Mouse (Mus musculus): ENCODE results near the gene Olfr109. TPM values are rescaled to one million over a fixed set of nuclear protein-coding genes. Genes with fewer than 3 reads are reported as not detected.

The Olfr109 gene
- not detected in 2 replicates for polyA plus RNA-seq (2015; fragmentation: Nextera tagmentation; extraction: Ambion mirVana)

DNA sequence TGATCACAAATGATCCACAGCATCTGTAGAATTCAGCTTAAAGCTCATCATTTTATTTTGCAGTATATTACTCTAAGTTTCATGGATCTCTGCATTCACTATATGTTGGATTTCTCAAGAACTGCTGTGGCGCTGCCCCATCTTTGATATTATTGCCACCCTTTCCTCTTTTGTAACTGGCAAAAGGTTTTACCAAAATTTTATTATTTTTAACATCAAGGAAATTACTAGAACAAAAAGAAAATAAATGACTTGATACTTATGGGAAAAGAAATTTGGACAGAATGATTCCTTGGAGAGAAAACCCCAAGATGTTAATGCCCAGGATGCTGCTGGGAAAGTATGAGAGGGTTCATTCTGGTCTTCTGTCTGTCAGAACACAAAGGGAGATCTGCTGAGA, at the start of gene Olfr109:
TSS of gene Olfr109 (plus strand) at position 301 of the 400 bp plus-strand sequence.
- no peak within 1 kb of the TSS for H3K4me3 ChIP-seq
- WGBS: 60% methylated on average over 1 of the region's 1 CpGs
- no peak for ATAC-seq (ENCODE audit: extremely low read depth, insufficient number of reproducible peaks, low FRiP score, low TSS enrichment)
- no peak within 1 kb of the TSS for H3K4me2 ChIP-seq
- H3K36me3 ChIP-seq: no peaks in the 10 kb centered on the region
- H3K9ac ChIP-seq: no peak within 1 kb of the TSS
- H3K9me3 ChIP-seq: no peaks in the 10 kb centered on the region
- H3K4me1 ChIP-seq: no peaks in the 10 kb centered on the region
- no peak within 1 kb of the TSS for H3K27ac ChIP-seq (replicated peaks)
- H3K27me3 ChIP-seq (replicated peaks): no peaks in the 10 kb centered on the region

DNA sequence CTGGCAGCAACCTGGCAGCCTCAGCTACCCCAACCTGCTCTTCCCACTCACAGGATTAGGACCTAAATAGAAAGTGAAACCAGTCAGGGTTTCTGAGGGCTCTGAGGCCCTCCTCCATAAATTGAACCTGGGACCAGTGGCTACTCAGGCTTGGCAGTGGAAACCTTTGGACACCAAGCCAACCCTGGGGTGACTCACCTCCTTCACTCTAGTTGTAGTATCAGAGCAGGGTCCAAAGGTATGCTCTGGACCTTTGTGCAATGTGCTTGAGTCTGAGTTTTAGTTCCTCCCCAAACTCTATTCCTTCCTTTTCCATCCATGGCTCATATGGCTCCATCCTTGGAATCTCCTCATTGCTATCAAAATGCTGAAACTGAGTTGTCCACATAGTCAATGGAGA, 45.3 kb upstream of the Olfr109 start:
- Histone ChIP-seq H3K27me3 (replicated peaks) (no peaks in the 10 kb centered on the region), H3K9ac (no peak overlapping the region), H3K36me3 (no peaks in the 10 kb centered on the region), H3K4me1 (no peaks in the 10 kb centered on the region), H3K27ac (replicated peaks) (no peak overlapping the region), H3K4me3 (no peak overlapping the region), H3K9me3 (peaks cover 10% of the 10 kb centered on the region; the same call in 1 of the 2 replicates), H3K4me2 (no peak overlapping the region)
- ATAC-seq (ENCODE audit: extremely low read depth, insufficient number of reproducible peaks, low FRiP score, low TSS enrichment): no peak

DNA sequence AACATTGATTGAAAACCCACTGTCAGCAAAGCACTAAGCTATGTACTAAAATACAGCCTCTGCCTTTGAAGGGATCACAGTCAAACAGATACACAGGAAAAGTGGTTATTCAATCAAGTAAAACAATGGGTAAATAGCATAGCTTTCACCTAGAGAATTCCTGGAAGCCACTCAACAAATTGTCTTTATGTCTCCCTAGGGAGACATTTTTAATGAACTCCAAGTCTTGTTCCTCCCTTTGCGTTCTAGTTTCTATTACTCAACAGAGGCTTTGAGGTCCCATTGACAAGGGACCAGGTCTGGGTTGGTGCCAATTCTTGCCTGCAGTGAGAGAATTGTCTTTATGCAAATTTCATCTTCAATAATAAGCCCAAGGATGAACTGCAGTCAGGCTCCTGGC, 13.5 kb upstream of the Olfr109 start, which contains the start of gene Olfr108:
TSS of gene Olfr108 (plus strand) at position 301 of the 400 bp plus-strand sequence.
- Histone ChIP-seq H3K4me1 (no peaks in the 10 kb centered on the region), H3K9me3 (peaks cover 6% of the 10 kb centered on the region; the same call in 1 of the 2 replicates), H3K27ac (replicated peaks) (no peak within 1 kb of the TSS), H3K9ac (no peak within 1 kb of the TSS), H3K4me2 (no peak within 1 kb of the TSS), H3K27me3 (replicated peaks) (no peaks in the 10 kb centered on the region), H3K36me3 (no peaks in the 10 kb centered on the region), H3K4me3 (no peak within 1 kb of the TSS)
- 72% methylated on average over 1 of the region's 1 CpGs for WGBS
- ATAC-seq (ENCODE audit: extremely low read depth, insufficient number of reproducible peaks, low FRiP score, low TSS enrichment): no peak

DNA sequence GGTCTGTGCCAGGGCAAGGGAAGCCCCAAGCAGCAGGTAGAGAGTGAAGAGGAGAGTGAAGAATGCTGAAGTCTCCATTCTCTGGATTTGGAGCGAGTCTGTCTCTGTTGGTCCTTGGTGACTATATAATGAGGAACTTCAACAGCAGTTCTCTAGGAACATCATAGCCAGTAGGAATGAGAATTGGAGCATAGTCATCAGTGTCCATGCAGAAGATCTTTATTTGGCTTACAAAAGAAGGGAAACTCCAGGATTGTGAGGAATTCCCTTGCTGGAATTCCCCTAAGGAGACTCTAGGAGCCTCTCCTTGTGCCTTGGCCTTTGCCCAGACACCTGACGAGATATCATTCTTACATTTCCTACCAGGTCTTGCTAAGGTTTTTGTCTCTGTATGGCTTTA, 24.7 kb downstream of the Olfr109 start, which contains the start of gene H2-M2:
TSS of gene H2-M2 (minus strand) at position 101 of the 400 bp plus-strand sequence.
- Histone ChIP-seq H3K4me3 (no peak within 1 kb of the TSS), H3K27me3 (replicated peaks) (no peaks in the 10 kb centered on the region), H3K4me2 (no peak within 1 kb of the TSS), H3K27ac (replicated peaks) (no peak within 1 kb of the TSS), H3K36me3 (no peaks in the 10 kb centered on the region), H3K4me1 (no peaks in the 10 kb centered on the region), H3K9ac (no peak within 1 kb of the TSS), H3K9me3 (no peaks in the 10 kb centered on the region)
- 64% methylated on average over 2 of the region's 2 CpGs for WGBS
- no peak for ATAC-seq (ENCODE audit: extremely low read depth, insufficient number of reproducible peaks, low FRiP score, low TSS enrichment)

DNA sequence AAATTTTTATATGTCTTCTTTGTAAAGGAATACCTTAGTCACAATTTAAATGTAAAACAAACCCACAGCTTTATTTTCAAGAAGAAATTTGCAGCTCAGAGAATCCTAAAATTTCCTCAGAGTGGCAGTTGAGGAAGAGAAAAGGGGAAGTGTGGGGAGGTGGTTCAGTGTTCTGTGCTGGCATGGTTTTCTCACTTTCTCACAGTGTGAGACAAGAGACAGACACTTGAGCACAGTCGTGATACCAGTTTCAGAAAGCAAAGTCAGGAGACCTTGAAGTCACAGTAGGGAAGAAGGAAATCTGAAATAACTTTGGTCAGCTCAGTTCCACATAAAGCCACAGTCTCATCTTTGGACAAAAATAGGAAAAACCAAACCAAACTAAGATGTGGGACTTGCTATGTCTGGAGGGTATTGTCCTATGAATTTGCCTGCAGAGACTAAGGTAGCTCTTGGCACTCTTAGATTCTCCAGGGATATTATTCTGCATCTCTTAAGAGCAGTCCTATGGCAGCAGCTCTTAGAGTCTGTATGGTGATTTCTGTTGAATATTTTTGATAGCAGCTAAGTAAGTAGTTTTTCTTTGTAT, 33.3 kb downstream of the Olfr109 start, which contains the start of gene Olfr110:
TSS of gene Olfr110 (plus strand) at position 539 of the 589 bp plus-strand sequence.
- 28% methylated on average over 1 of the region's 1 CpGs for WGBS
- no peaks in the 10 kb centered on the region for H3K4me1 ChIP-seq
- H3K4me3 ChIP-seq: no peak within 1 kb of the TSS
- no peak within 1 kb of the TSS for H3K27ac ChIP-seq (replicated peaks)
- no peak within 1 kb of the TSS for H3K9ac ChIP-seq
- peaks cover 5% of the 10 kb centered on the region for H3K9me3 ChIP-seq
- no peak for ATAC-seq (ENCODE audit: extremely low read depth, insufficient number of reproducible peaks, low FRiP score, low TSS enrichment)
- H3K4me2 ChIP-seq: no peak within 1 kb of the TSS
- no peaks in the 10 kb centered on the region for H3K27me3 ChIP-seq (replicated peaks)
- H3K36me3 ChIP-seq: no peaks in the 10 kb centered on the region

DNA sequence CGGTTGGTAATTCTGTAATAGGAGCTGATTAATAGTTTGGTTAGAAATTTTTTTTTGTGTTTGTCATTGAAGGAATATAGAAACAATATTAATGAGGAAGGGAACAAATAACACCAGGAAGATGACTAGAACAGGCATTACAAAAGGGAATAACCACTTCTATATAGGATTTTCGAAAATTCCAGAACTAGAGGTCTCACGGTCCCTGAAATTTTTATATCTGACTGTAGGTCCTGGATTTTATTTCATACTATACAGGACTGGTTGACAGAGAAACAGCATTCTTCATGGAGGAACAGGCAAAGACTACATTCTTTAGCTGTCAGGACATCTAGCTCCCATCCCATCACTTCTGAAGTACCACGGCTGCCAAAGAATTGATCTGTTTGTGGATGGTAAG, 49.0 kb downstream of the Olfr109 start, which contains the start of gene Olfr111:
TSS of gene Olfr111 (plus strand) at position 301 of the 400 bp plus-strand sequence.
- no peak within 1 kb of the TSS for H3K4me2 ChIP-seq
- no peaks in the 10 kb centered on the region for H3K36me3 ChIP-seq
- H3K4me1 ChIP-seq: no peaks in the 10 kb centered on the region
- ATAC-seq (ENCODE audit: extremely low read depth, insufficient number of reproducible peaks, low FRiP score, low TSS enrichment): no peak
- no peaks in the 10 kb centered on the region; the same call in 1 of the 2 replicates for H3K9me3 ChIP-seq
- no peak within 1 kb of the TSS for H3K4me3 ChIP-seq
- H3K27ac ChIP-seq (replicated peaks): no peak within 1 kb of the TSS
- WGBS: 82% methylated on average over 4 of the region's 4 CpGs
- no peaks in the 10 kb centered on the region for H3K27me3 ChIP-seq (replicated peaks)
- H3K9ac ChIP-seq: no peak within 1 kb of the TSS

Other genes starting within 250 kb of the Olfr109 start
- gene Olfr95, start 245.8 kb upstream of the Olfr109 start, polyA plus RNA-seq (2015; fragmentation: Nextera tagmentation; extraction: Ambion mirVana): not detected in 2 replicates
- gene Olfr96, start 238.8 kb upstream of the Olfr109 start, polyA plus RNA-seq (2015; fragmentation: Nextera tagmentation; extraction: Ambion mirVana): not detected in 2 replicates
- gene Olfr97, start 221.6 kb upstream of the Olfr109 start, polyA plus RNA-seq (2015; fragmentation: Nextera tagmentation; extraction: Ambion mirVana): not detected in 2 replicates
- not detected in 2 replicates for gene Olfr98, start 195.2 kb upstream of the Olfr109 start, polyA plus RNA-seq (2015; fragmentation: Nextera tagmentation; extraction: Ambion mirVana)
- gene H2-M3, start 188.7 kb upstream of the Olfr109 start, polyA plus RNA-seq (2015; fragmentation: Nextera tagmentation; extraction: Ambion mirVana): 0.80 and 1.0 TPM in 2 replicates
- not detected in 2 replicates for gene Olfr99, start 175.5 kb upstream of the Olfr109 start, polyA plus RNA-seq (2015; fragmentation: Nextera tagmentation; extraction: Ambion mirVana)
- gene Olfr101, start 154.6 kb upstream of the Olfr109 start, polyA plus RNA-seq (2015; fragmentation: Nextera tagmentation; extraction: Ambion mirVana): not detected in 2 replicates
- not detected in 2 replicates for gene Olfr102, start 141.9 kb upstream of the Olfr109 start, polyA plus RNA-seq (2015; fragmentation: Nextera tagmentation; extraction: Ambion mirVana)
- not detected in 2 replicates for gene Olfr103, start 119.2 kb upstream of the Olfr109 start, polyA plus RNA-seq (2015; fragmentation: Nextera tagmentation; extraction: Ambion mirVana)
- not detected in 2 replicates for gene Olfr104-ps, start 99.3 kb upstream of the Olfr109 start, polyA plus RNA-seq (2015; fragmentation: Nextera tagmentation; extraction: Ambion mirVana)
- not detected in 2 replicates for gene Olfr105-ps, start 79.9 kb upstream of the Olfr109 start, polyA plus RNA-seq (2015; fragmentation: Nextera tagmentation; extraction: Ambion mirVana)
- gene Olfr106-ps, start 68.5 kb upstream of the Olfr109 start, polyA plus RNA-seq (2015; fragmentation: Nextera tagmentation; extraction: Ambion mirVana): not detected in 2 replicates
- gene Olfr107, start 59.7 kb upstream of the Olfr109 start, polyA plus RNA-seq (2015; fragmentation: Nextera tagmentation; extraction: Ambion mirVana): not detected in 2 replicates
- gene Olfr108, start 13.4 kb upstream of the Olfr109 start, polyA plus RNA-seq (2015; fragmentation: Nextera tagmentation; extraction: Ambion mirVana): not detected in 2 replicates
- gene H2-M2, start 24.6 kb downstream of the Olfr109 start, polyA plus RNA-seq (2015; fragmentation: Nextera tagmentation; extraction: Ambion mirVana): not detected in 2 replicates
- not detected in 2 replicates for gene Olfr110, start 33.6 kb downstream of the Olfr109 start, polyA plus RNA-seq (2015; fragmentation: Nextera tagmentation; extraction: Ambion mirVana)
- not detected in 2 replicates for gene Olfr111, start 49.1 kb downstream of the Olfr109 start, polyA plus RNA-seq (2015; fragmentation: Nextera tagmentation; extraction: Ambion mirVana)
- gene Olfr112, start 110.5 kb downstream of the Olfr109 start, polyA plus RNA-seq (2015; fragmentation: Nextera tagmentation; extraction: Ambion mirVana): not detected in 2 replicates
- gene Olfr113, start 118.7 kb downstream of the Olfr109 start, polyA plus RNA-seq (2015; fragmentation: Nextera tagmentation; extraction: Ambion mirVana): not detected in 2 replicates
- gene Olfr114, start 133.8 kb downstream of the Olfr109 start, polyA plus RNA-seq (2015; fragmentation: Nextera tagmentation; extraction: Ambion mirVana): not detected in 2 replicates
- not detected in 2 replicates for gene Olfr115, start 168.2 kb downstream of the Olfr109 start, polyA plus RNA-seq (2015; fragmentation: Nextera tagmentation; extraction: Ambion mirVana)
- not detected in 2 replicates for gene Olfr116, start 168.3 kb downstream of the Olfr109 start, polyA plus RNA-seq (2015; fragmentation: Nextera tagmentation; extraction: Ambion mirVana)
- gene Olfr117, start 204.9 kb downstream of the Olfr109 start, polyA plus RNA-seq (2015; fragmentation: Nextera tagmentation; extraction: Ambion mirVana): not detected in 2 replicates
- gene Olfr118, start 208.1 kb downstream of the Olfr109 start, polyA plus RNA-seq (2015; fragmentation: Nextera tagmentation; extraction: Ambion mirVana): not detected in 2 replicates
- gene Olfr119, start 237.6 kb downstream of the Olfr109 start, polyA plus RNA-seq (2015; fragmentation: Nextera tagmentation; extraction: Ambion mirVana): not detected in 2 replicates